Mouse (Mus musculus): ENCODE results near the gene Il12rb1. TPM values are rescaled to one million over a fixed set of nuclear protein-coding genes. Genes with fewer than 3 reads are reported as not detected.
A peak's percentile ranks its signal among the peaks of the same experiment; 100 is the strongest.

Il12rb1 gene
- 0.08 and 0.18 TPM in 2 replicates for polyA plus RNA-seq (2015; fragmentation: Nextera tagmentation; extraction: Ambion mirVana)

- WGBS = 74% methylated on average over 5 of the region's 5 CpGs
- Histone ChIP-seq H3K27me3 (peaks cover 22% of the 10 kb centered on the region), H3K9me3 (no peaks in the 10 kb centered on the region), H3K4me1 (peaks cover 16% of the 10 kb centered on the region), H3K4me2 (replicated peaks) (no peak within 1 kb of the TSS), H3K27ac (replicated peaks) (no peak within 1 kb of the TSS), H3K36me3 (no peaks in the 10 kb centered on the region), H3K4me3 (no peak within 1 kb of the TSS), H3K9ac (replicated peaks) (no peak within 1 kb of the TSS)
- no peak for ATAC-seq (replicated peaks)
These were observed at the start of gene Il12rb1 for GRCm38 (mm10) chr8:70808239-70808638. Gene Il12rb1, plus strand, starts transcription at chr8:70808449.

- ATAC-seq (replicated peaks) = no peak
- Histone ChIP-seq H3K27ac (replicated peaks) (peak overlapping the region; percentile 82), H3K4me2 (replicated peaks) (peak overlapping the region; percentile 92; the same call in 1 of the 2 replicates), H3K4me1 (peaks cover 62% of the 10 kb centered on the region), H3K9ac (replicated peaks) (no peak overlapping the region), H3K27me3 (no peaks in the 10 kb centered on the region), H3K9me3 (no peaks in the 10 kb centered on the region), H3K36me3 (peaks cover 23% of the 10 kb centered on the region), H3K4me3 (0 out of 2 replicates have a peak overlapping the region, but pooled peaks have one; percentile 69)
- WGBS = 67% methylated on average over 19 of the region's 19 CpGs
These were observed 49.4 kb upstream of the Il12rb1 start for GRCm38 (mm10) chr8:70758616-70759561.

DNA sequence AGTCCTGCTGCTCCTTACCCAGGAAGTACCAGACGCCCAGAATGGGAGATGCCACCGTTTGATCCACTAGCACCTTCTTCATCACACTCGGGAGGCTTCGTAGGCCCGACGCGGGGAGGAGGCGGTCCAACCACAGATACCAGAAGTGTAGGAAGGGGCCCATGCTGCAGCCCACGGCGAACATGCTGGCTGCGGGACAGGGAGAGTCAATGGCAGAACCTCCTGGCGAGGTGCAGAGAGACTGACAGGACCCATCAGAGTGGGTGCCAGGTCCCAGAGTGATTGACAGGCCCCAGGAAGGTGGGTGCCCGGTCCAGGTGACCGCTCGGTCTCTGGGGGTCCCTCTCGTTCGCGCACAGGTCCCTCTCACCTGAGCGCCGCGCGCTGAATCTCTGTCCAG, 47.9 kb upstream of the Il12rb1 start:
- Histone ChIP-seq H3K27ac (replicated peaks) (peak overlapping the region; percentile 82), H3K9me3 (no peaks in the 10 kb centered on the region), H3K9ac (replicated peaks) (peak overlapping the region; percentile 77), H3K36me3 (peaks cover 23% of the 10 kb centered on the region), H3K4me2 (replicated peaks) (peak overlapping the region; percentile 92), H3K4me1 (peaks cover 56% of the 10 kb centered on the region), H3K4me3 (peak overlapping the region; percentile 69), H3K27me3 (no peaks in the 10 kb centered on the region)
- ATAC-seq (replicated peaks) = no peak
- WGBS = under 1% methylated on average over 22 of the region's 22 CpGs

DNA sequence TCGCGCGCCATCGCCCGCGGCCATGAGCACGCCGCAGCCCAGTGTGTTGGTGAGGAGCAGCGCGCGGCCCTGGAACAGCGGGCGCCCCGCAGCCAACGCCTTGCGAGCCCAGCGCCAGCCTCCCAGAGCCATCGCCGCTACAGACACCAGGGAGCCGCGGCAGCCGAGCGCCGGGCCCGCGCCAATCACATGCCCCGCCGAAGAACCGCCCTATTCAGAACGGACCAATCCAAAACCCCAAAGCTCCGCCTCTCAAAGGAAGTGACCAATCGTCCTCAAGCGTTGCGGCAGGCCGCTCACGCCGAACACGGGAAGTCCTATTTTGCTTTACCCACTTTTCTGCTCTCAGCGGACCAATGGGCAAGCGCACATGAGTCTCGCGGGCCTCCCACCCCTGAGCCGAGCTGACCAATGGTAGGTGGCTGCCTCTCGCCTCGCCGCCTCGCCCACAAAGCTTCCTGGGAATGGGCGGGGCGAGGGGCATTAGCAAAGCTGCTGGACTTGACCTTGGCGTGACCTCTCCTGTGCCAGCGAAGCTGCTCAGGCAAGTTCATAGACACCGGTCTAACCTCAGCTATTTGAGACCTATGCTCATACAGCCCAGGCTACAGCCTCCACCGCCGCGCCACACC, 47.4 kb upstream of the Il12rb1 start, which contains the start of gene Mpv17l2:
Gene Mpv17l2 (minus strand): TSS at position 172 of the 632 bp plus-strand sequence.
- no peaks in the 10 kb centered on the region for H3K9me3 ChIP-seq
- ATAC-seq (replicated peaks) = peak; percentile 95
- H3K4me3 ChIP-seq = peak within 1 kb of the TSS; percentile 69
- H3K9ac ChIP-seq (replicated peaks) = peak within 1 kb of the TSS; percentile 77
- peaks cover 23% of the 10 kb centered on the region for H3K36me3 ChIP-seq
- WGBS = under 1% methylated on average over 55 of the region's 55 CpGs
- peak within 1 kb of the TSS; percentile 92 for H3K4me2 ChIP-seq (replicated peaks)
- H3K27ac ChIP-seq (replicated peaks) = peak within 1 kb of the TSS; percentile 82
- peaks cover 53% of the 10 kb centered on the region for H3K4me1 ChIP-seq
- H3K27me3 ChIP-seq = no peaks in the 10 kb centered on the region

DNA sequence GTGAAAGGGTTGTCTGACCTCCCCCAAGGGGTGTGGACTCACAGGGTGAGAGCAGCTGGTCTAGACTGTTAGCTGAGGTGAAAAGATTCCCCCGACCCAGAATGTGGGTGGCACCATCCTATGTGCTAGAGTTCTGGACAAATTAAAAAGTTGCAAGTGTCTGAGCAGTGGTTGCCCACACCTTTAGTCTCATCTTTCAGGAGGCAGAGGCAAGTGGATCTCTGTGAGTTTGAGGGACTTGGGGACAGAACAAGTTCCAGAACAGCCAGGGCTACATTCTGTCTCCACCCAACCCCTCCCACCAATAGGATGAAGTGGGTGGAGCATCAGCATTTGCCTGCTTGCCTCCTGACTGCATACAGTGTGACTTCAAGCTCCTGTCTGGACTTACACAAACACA, 46.1 kb upstream of the Il12rb1 start:
- H3K4me3 ChIP-seq = no peak overlapping the region

GRCm38 (mm10) chr8:70763354-70763753, 44.9 kb upstream of the Il12rb1 start:
- Histone ChIP-seq H3K27me3 (0 out of 2 replicates have a peak, but pooled peaks cover 5% of the 10 kb centered on the region), H3K9me3 (no peaks in the 10 kb centered on the region), H3K4me3 (no peak overlapping the region), H3K4me1 (peaks cover 39% of the 10 kb centered on the region), H3K4me2 (replicated peaks) (no peak overlapping the region), H3K36me3 (peaks cover 12% of the 10 kb centered on the region), H3K9ac (replicated peaks) (no peak overlapping the region), H3K27ac (replicated peaks) (no peak overlapping the region)
- 3% methylated on average over 3 of the region's 3 CpGs for WGBS
- ATAC-seq (replicated peaks) = no peak

More for the DNA sequence above, 46.1 kb upstream of the Il12rb1 start:
- Histone ChIP-seq H3K4me1 (peaks cover 52% of the 10 kb centered on the region), H3K36me3 (peaks cover 11% of the 10 kb centered on the region; the same call in 1 of the 2 replicates), H3K27me3 (0 out of 2 replicates have a peak, but pooled peaks cover 5% of the 10 kb centered on the region), H3K9ac (replicated peaks) (no peak overlapping the region), H3K27ac (replicated peaks) (no peak overlapping the region), H3K4me2 (replicated peaks) (no peak overlapping the region), H3K9me3 (no peaks in the 10 kb centered on the region)
- ATAC-seq (replicated peaks) = no peak
- WGBS = 81% methylated on average over 1 of the region's 1 CpGs

DNA sequence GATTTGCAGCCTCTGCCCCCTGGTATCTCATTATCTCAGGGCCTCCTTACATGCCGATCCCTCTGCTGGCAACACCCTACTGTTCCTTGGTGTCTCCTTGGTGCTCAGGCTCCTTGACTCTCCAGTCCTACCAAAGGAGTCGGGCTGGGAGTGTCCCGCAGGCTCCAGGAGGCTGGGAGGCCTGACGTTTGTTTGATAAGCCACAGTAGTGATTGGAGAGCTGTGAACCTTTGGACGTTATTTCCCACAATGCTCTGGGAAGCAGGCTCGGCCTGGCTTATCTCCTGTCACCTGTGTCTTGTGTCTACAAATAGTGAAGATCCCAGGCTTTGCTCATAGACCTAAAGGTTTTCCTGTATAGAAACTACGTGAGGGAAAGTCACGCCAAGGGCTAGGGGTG, 44.2 kb upstream of the Il12rb1 start:
- ATAC-seq (replicated peaks) = no peak
- WGBS = 85% methylated on average over 8 of the region's 8 CpGs

GRCm38 (mm10) chr8:70764676-70765075, 43.6 kb upstream of the Il12rb1 start:
- no peak for ATAC-seq (replicated peaks)
- no peak overlapping the region for H3K4me3 ChIP-seq
- H3K9ac ChIP-seq (replicated peaks) = no peak overlapping the region
- H3K36me3 ChIP-seq = peaks cover 18% of the 10 kb centered on the region
- peaks cover 26% of the 10 kb centered on the region for H3K4me1 ChIP-seq
- H3K4me2 ChIP-seq (replicated peaks) = no peak overlapping the region
- H3K9me3 ChIP-seq = no peaks in the 10 kb centered on the region
- 0 out of 2 replicates have a peak, but pooled peaks cover 5% of the 10 kb centered on the region for H3K27me3 ChIP-seq
- 94% methylated on average over 13 of the region's 13 CpGs for WGBS
- H3K27ac ChIP-seq (replicated peaks) = no peak overlapping the region

More for the DNA sequence above, 44.2 kb upstream of the Il12rb1 start:
- Histone ChIP-seq H3K9me3 (no peaks in the 10 kb centered on the region), H3K4me1 (peaks cover 33% of the 10 kb centered on the region), H3K27ac (replicated peaks) (no peak overlapping the region), H3K36me3 (peaks cover 13% of the 10 kb centered on the region), H3K9ac (replicated peaks) (no peak overlapping the region), H3K4me2 (replicated peaks) (no peak overlapping the region), H3K4me3 (no peak overlapping the region), H3K27me3 (0 out of 2 replicates have a peak, but pooled peaks cover 5% of the 10 kb centered on the region)

DNA sequence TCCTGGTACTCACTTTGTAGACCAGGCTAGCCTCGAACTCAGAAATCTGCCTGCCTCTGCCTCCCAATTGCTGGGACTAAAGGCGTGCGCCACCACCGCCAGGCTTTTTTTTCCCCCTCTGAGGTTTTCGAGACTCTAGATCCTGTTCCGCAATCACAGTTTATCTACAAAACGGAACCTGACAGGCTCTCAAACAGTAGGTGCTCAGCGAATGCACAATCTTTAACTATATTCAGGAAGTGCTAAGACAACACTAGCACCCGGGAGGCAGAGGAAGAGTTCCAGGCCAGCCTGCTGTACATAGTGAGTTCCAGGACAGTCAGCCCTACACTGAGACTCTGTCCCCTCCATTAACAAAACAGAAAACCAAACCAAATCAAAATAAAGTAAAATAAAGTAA, 42.9 kb upstream of the Il12rb1 start:
- Histone ChIP-seq H3K4me1 (peaks cover 20% of the 10 kb centered on the region), H3K36me3 (peaks cover 25% of the 10 kb centered on the region), H3K4me3 (0 out of 2 replicates have a peak overlapping the region, but pooled peaks have one; percentile 19), H3K9ac (replicated peaks) (no peak overlapping the region; the same call in 1 of the 2 replicates), H3K27ac (replicated peaks) (no peak overlapping the region), H3K9me3 (no peaks in the 10 kb centered on the region), H3K4me2 (replicated peaks) (no peak overlapping the region), H3K27me3 (0 out of 2 replicates have a peak, but pooled peaks cover 5% of the 10 kb centered on the region)
- no peak for ATAC-seq (replicated peaks)
- WGBS = 86% methylated on average over 9 of the region's 9 CpGs

- no peaks in the 10 kb centered on the region for H3K9me3 ChIP-seq
- ATAC-seq (replicated peaks) = no peak
- WGBS = 2% methylated on average over 34 of the region's 34 CpGs
These were observed 42.2 kb upstream of the Il12rb1 start for GRCm38 (mm10) chr8:70765838-70766570.

More at GRCm38 (mm10) chr8:70765838-70766570, 42.2 kb upstream of the Il12rb1 start:
- H3K4me3 ChIP-seq = peak overlapping the region; percentile 19
- peak overlapping the region; percentile 43 for H3K9ac ChIP-seq (replicated peaks)
- peak overlapping the region; percentile 42 for H3K4me2 ChIP-seq (replicated peaks)
- no peak overlapping the region for H3K27ac ChIP-seq (replicated peaks)
- peaks cover 18% of the 10 kb centered on the region for H3K4me1 ChIP-seq
- 0 out of 2 replicates have a peak, but pooled peaks cover 5% of the 10 kb centered on the region for H3K27me3 ChIP-seq
- H3K36me3 ChIP-seq = peaks cover 31% of the 10 kb centered on the region

Data from forebrain, embryonic 15.5 days (tissue).